Mouse (Mus musculus) G1E-ER4 (cell line): Measurements from ENCODE around the gene Gm19935. TPM values are rescaled to one million over a fixed set of nuclear protein-coding genes. Genes with fewer than 3 reads are reported as not detected.

Source experiments
- GATA1 ChIP-seq: IDR thresholded peaks from one replicate; pipeline ENCODE4 v1.8.0; 2012; ENCODE audit warnings: low read length, inconsistent platforms
- polyA plus RNA-seq: library from polyadenylated mRNA; stranded (reverse); fragments of >175 nt; gene quantifications from 2 replicates; pipeline ENCODE4 v1.2.3, GENCODE M21; 2012

The Gm19935 gene
- polyA plus RNA-seq: not detected in 2 replicates

DNA sequence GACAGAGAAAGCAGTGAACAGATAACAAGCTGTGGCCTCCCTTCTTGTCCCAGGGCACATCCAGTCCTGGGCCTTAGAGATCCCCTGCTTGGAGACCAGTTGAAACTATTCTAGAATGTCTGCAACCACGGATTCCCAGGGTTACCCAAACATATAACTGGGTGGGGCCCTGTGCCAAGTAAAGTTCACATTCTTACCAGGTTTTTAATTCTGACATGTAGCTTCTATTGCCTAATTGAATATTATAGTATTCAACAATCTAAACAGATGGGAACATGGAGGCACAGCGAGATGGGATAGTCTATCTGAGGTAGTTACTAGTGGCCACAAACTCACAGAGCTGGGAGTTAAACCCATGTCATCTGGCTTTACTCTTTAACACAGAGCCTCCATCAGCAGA, at the start of gene Gm19935:
TSS of gene Gm19935 (minus strand) at position 101 of the 400 bp plus-strand sequence.
- no peak for TF ChIP-seq GATA1

DNA sequence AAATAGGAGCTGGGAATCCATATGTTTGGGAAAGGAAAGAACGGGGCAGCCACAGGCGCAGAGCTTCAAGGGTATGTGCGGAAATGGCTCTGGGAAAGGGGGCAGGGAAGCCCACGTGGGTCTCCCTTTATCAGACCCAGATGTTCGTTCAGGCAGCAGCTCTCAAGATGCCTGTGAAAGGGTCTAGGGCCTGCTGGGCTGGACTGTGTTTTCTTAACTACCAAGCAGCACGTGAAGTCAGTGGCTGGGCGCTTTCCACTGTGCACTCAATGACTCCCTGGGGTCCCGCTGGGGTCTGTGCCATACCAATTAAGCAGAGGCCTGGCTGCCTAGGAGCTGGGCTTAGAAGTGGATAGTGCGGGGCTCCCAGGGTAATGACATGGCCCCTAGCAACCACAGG, 44.8 kb upstream of the Gm19935 start:
- no peak for TF ChIP-seq GATA1

DNA sequence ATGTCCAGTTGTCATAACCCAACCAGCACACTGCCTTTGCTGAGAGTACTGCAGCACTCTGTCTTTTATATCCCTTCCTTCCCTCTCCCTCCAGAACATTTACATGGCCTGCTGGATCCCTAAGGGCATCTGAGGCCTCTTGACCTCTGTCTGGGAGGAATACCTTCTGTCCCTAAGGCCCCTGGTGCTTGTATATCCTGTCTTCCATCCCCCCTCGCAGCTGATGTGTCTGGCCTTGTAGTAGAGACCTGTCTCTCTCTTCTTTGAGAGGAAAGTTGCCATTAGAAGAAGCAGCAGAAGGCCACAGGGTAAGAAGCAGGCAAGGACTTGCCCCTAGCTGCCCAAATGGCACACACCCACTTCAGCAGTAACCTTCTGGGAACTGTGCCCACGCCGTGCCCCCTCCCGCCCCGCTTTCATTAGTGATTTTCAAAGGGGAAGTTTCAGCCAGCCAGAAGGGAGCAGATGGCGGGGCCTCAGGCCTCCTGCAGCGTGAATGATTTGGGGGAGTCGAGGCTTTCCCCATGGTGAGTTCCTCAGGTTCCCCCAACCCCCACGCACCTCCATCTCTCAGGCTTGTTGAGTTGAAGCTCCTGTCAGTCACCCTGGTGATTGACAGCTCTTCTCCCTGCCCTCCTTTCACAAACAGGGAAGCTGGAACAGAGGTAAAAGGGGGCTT, 44.2 kb upstream of the Gm19935 start:
- TF ChIP-seq GATA1: no peak

DNA sequence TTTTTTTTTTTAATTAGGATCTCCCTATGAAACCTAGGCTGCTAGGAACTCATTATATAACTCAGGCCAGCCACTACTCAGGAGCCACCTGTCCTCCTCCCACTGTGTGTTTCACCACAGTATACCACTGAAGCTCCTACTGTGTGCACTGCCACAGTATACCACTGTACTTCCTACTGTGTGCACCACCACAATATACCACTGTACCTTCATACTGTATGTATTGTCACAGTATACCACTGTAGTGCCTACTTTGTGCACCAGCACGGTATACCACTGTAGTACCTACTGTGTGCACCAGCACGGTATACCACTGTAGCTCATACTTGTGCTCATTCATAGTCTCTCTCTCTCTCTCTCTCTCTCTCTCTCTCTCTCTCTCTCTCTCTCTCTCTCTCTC, 40.9 kb upstream of the Gm19935 start:
- TF ChIP-seq GATA1: no peak

DNA sequence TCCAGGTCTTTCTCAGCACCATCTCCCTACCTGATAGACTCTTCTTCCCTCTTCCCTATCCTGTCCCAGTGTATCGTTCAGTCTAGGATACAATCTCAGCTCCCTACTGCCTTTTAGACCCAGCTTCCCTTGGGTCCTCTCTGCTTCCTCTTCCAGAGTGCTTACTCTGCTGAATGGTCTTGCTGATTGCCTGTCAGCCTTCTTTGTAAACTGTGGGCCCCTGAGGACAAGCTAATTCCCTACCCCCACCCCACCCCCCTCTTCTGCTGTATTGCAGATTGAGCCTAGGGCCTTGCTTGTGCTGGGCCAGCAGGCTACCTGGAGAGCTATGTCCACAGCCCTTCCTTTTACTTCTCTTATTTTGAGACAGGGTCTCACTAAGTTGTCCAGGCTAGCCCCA, 39.8 kb upstream of the Gm19935 start:
- TF ChIP-seq GATA1: no peak

DNA sequence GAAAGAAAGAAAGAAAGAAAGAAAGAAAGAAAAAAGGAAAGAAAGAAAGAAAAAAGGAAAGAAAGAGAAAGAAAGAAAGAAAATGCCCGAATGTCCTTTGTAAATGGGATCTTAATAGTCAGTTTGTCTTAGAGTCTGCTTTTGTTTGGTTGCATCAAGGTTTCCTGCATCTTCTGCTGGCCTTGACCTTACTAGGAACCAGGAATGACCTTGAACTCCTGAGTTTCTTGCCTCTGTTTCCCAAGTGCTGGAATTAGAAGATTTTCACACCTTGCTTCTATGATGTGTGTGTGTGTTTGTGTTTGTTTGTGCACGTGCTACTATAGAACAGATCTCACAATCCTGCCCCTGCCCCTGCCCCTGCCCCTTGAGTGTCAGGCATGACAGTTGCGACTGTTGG, 39.0 kb upstream of the Gm19935 start:
- TF ChIP-seq GATA1: no peak

DNA sequence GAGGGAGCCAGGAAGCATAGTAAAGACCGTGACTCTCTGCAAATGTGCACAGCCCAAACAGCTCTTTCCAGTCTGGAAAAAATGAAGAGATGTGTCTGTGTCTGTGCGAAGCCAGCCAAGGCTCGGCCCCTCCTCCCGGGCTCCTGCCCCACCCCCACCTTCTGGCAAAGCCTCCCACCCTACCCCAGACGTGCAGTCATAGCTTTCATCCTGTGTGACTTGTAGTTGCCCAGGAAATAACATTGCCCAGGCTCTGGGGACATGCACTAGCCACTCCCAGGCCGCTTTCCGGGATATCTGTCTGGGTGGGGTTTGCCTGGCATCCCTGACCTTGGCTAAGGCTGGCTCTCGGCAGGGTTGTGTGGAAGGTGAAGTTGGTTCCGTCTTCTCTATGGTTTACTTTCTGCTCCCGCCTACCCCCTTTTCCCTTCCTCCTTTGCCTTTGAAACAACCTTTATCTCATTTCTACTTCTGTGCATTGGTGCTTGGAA, 37.5 kb upstream of the Gm19935 start:
- TF ChIP-seq GATA1: no peak

DNA sequence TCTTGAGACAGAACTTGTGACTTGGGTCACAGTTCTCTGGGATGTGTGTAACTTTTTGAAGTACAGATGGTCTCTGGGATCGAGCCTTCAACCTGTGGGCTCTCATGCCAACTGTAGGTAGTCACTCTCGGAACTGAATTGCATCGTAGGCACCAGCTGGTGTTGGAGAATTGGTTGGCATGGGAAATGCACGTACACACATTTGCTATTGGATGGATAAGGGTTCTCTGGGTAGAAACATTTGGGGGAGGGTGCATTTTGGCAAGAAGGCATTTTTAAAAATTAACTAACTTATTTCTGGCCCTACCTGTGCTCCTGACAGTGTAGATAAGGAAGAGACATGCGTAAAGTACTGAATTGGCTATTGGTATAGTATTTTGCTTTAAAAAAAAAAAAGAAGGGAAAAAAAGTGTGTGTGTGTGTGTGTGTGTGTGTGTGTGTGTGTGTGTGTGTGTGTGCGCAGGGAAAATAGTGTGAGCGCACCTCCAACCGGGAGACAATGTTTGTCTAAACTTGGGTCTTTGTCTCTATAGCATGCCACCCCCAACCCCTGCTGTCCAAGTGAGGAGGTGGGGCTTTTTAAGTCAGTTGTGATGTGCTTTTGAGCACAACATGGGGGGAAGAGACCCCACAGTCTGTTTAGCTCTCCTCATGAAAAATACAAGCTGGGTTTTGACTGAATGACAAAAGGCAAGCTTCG, 36.9 kb upstream of the Gm19935 start:
- no peak for TF ChIP-seq GATA1

DNA sequence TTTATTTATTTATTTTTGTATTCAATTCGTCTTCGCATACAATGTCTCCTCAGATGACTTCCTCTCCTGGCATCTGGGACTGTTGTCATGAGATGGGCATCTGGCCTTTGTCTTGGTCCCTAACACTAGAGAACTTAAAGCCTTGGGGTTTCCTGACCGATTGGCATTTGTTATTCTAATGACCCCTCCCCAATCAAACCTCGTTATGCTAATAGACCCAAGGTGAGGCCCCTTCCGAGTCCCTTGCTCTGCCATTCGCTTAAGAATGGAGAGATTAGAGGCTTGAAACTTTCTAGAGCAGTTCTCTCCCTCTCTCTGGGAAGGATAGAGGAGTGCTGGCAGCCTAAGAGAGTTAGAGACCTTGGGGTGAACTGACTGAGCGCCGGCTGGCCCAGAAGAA, 34.4 kb upstream of the Gm19935 start:
- no peak for TF ChIP-seq GATA1

DNA sequence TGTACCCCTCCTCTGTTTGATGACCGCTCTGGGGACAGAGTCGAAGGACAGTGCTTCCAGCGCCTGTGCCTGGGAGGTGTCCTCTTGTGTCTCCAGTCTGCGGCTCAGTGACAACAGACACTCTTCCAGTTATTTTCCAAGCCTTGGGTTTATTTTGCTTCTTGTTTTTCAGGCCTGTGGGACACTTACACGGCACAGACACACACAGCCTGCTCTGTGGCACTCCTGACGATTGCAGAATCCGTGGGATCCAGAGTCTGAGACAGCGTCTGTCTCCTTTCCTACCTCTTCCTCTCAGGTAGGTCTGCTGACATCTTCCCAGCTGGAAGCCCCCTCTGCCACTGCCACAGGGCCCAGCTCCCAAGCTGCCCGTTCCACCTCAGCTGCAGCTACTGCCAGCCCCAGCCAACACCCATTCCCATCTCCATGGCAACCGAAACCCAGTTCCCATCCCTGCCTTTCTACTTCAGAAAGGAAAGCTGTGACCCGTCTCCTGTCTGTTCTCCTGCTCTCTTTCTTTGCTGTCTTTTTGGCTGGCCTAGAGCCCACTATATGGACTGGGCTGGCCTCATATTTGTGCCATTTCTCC, 32.4 kb upstream of the Gm19935 start:
- TF ChIP-seq GATA1: no peak

DNA sequence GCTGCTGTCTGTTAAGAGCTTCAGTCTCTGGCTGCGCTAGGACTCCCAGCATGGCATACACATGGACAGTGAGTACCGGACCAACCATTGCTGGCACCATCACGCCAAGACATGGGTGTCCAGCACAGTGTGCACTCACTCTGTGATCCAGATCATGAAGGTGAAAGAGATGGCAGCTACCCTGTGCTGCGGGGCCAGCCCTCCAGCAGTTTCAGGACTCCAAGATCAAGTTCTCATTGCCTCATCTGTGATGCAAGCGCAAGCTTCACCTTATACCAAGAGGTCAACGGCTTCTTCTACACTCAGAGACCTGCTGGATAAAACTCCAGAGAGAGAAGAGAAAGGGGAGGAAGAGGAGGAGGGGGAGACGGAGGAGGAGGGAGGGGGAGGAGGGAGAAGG, 30.8 kb upstream of the Gm19935 start:
- no peak for TF ChIP-seq GATA1

DNA sequence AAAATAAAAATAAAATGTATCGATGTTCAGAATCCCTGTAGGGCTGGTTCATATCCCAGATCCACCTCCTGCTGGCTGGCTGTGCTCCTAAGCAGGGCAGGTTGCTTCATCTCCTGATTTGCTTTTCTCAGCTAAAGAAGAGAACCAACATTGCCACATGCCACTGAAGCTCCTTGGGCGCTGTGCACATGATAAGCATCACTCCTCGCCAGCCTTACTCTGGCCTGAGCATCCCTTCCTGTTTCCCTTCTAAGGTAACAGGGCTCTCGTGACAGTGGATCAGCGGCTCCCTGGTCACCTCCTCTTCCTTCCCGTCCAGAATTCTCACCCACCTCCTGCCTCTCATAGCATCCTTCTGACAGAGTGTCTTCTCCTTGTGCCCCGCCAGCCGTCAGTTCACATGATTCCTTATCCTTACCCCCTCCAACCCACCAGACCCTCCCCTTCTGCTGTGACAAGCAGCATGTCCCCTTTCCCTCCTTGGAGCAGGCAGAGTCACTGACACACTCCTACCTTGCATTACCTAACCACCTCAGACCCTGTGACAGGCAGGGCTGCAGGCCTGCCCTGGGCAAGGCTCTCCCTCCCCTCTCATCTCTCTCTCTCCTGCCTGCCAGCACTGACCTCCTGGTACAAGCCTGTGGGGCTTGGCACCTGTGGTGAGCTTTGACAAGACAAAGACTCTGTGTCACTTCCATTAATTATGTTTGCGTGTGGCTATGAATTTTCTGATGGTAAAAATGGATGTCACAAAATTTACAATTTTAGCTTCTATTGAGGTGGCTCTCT, 27.2 kb upstream of the Gm19935 start:
- TF ChIP-seq GATA1: no peak

DNA sequence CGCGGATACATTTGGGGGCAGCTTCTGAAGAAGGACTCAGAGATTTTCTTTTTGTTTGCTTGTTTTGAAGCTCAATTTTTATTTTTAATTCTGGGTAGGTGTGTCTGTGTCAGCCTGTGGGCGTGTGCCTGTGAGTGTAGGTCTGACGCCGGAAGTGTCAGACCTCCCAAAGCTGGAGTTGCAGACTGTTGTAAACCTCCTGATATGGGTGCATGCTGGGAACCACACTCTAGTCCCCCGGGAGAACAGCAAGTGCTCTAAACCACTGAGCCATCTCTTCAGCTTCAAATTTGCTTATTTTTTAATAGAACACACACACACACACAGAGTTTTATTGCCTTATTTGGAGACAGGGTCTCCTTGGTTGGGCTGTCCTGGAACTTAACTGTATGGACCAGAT, 25.9 kb upstream of the Gm19935 start:
- TF ChIP-seq GATA1: no peak

DNA sequence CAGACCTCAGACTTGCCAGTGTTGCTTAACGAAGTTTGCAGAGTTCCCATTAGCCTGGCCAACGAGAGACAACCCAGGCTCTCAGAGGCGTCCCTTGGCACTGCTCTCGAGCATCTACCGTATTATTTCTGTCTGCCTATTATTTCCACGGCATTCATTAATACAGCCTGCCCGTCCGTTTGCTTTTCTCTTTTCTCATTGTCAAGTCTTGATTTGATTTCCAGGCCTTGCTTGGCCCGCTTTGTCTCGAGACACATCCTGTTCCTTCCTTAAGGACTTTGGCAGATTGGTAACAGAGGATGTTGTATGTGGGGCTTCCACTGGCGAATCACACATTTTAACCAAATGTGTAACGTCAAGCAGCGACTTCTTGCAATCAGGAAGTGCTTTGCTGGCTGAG, 24.1 kb upstream of the Gm19935 start:
- no peak for TF ChIP-seq GATA1

DNA sequence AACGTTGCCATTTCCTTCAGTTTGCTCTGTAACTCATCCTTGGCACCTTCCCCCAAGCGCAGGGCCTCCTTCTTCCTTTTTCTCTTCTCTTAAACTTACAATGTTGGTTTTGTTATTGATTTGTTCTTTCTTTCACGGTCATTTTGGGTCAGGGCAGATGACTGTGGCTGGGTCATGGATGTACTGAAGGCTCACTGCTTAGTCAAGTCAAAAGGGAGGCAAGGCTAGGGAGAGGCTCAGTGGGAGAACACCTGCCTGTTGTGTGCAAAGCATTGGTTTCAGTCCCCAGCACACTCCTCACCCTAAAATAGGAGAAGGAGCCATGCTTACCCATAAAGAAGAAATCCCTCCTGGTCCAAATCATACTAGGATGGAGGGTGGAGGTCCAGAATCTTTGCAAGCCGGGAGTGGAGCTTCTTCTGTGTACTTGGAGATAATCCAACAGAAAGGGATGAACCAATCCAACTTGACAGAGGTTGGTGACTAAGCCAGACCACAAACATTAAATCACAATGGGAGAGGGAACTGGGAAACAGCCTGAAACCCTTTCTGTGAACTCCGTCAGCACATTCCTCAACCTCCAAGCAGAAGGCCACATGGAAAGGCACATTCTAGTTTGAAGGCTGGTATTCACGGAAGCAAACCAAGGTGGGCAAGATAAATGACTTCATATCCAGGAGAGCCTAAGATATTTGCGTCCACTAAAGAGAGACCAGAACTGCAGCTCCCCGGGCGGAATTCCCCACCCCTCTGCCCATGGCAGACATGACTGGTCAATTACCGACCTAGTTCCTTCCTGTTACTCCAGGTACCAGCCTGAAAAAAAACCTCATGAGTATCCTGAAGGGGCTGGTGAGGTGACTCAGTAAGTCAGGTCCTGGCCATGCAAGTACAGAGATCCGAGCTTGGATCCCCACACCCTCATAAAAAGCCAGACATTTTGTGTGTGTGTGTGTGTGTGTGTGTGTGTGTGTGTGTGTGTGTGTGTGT, 22.8 kb upstream of the Gm19935 start:
- TF ChIP-seq GATA1: no peak
